Mouse (Mus musculus) midbrain, embryonic 10.5 days (tissue): ENCODE results near the gene Cnih3. TPM values are rescaled to one million over a fixed set of nuclear protein-coding genes. Genes with fewer than 3 reads are reported as not detected.

Experiments used
- DNase-seq: peaks from one replicate; pipeline ENCODE4 v3.0.0-alpha.2; 2017; ENCODE audit warnings: low spot score
- H3K27ac ChIP-seq: fragments of 300-500 bp; sonication (generic); replicated peaks from 2 replicates; pipeline ENCODE4 v1.5.1; 2016; ENCODE audit warnings: mild to moderate bottlenecking
- H3K27me3 ChIP-seq: fragments of 300-500 bp; sonication (generic); 2 replicates; pipeline ENCODE4 v1.6.1; 2016; ENCODE audit warnings: low read depth, mild to moderate bottlenecking; ENCODE audit not compliant: poor library complexity, severe bottlenecking
- H3K36me3 ChIP-seq: fragments of 300-500 bp; sonication (generic); 2 replicates; pipeline ENCODE4 v1.6.1; 2016; ENCODE audit warnings: mild to moderate bottlenecking, moderate library complexity
- H3K4me1 ChIP-seq: fragments of 300-500 bp; sonication (generic); 2 replicates; pipeline ENCODE4 v1.6.1; 2016
- H3K4me3 ChIP-seq: fragments of 300-500 bp; sonication (generic); 2 replicates; pipeline ENCODE4 v1.5.1; 2016; ENCODE audit warnings: mild to moderate bottlenecking, moderate library complexity
- H3K9me3 ChIP-seq: fragments of 300-500 bp; sonication (generic); replicated peaks from 2 replicates; pipeline ENCODE4 v1.6.1; 2016; ENCODE audit warnings: mild to moderate bottlenecking
- WGBS: fragments of 180-500 bp; shearing (Covaris S2); methylation state at CpG from one replicate; pipeline ENCODE4 v1.1.7; 2016; 5-methylcytosine and 5-hydroxymethylcytosine counted together
- polyA plus RNA-seq: library from polyadenylated mRNA; unstranded; fragments of >200 nt; fragmentation: Nextera tagmentation; extraction: Ambion mirVana; gene quantifications from 2 replicates; pipeline ENCODE4 v1.2.1, GENCODE M21; 2016

Gene Cnih3
- polyA plus RNA-seq = 0.60 and 1.1 TPM in 2 replicates

- peak within 1 kb of the TSS; percentile 61 for H3K4me3 ChIP-seq
- under 1% methylated on average over 78 of the region's 78 CpGs for WGBS
- H3K27me3 ChIP-seq = peaks cover 76% of the 10 kb centered on the region
- peak within 1 kb of the TSS; percentile 84 for H3K27ac ChIP-seq
- H3K36me3 ChIP-seq = no peaks in the 10 kb centered on the region
- peaks cover 25% of the 10 kb centered on the region for H3K4me1 ChIP-seq
- no peaks in the 10 kb centered on the region for H3K9me3 ChIP-seq
- DNase-seq = peak; percentile 78
These were observed at the start of gene Cnih3 for GRCm38 (mm10) chr1:181352367-181353199. Gene Cnih3, plus strand, starts transcription at chr1:181352628.

GRCm38 (mm10) chr1:181307981-181308380 lies 44.4 kb upstream of the Cnih3 start:
- Histone ChIP-seq H3K36me3 (no peaks in the 10 kb centered on the region), H3K27me3 (no peaks in the 10 kb centered on the region), H3K4me3 (no peak overlapping the region), H3K9me3 (no peaks in the 10 kb centered on the region), H3K4me1 (no peaks in the 10 kb centered on the region), H3K27ac (no peak overlapping the region)
- WGBS = 77% methylated on average over 3 of the region's 3 CpGs
- DNase-seq = no peak

GRCm38 (mm10) chr1:181310712-181311111 lies 41.7 kb upstream of the Cnih3 start:
- Histone ChIP-seq H3K36me3 (no peaks in the 10 kb centered on the region), H3K4me3 (no peak overlapping the region), H3K4me1 (no peaks in the 10 kb centered on the region), H3K9me3 (no peaks in the 10 kb centered on the region), H3K27ac (no peak overlapping the region), H3K27me3 (no peaks in the 10 kb centered on the region)
- 93% methylated on average over 5 of the region's 5 CpGs for WGBS
- DNase-seq = no peak

GRCm38 (mm10) chr1:181312115-181313045 lies 40.0 kb upstream of the Cnih3 start:
- Histone ChIP-seq H3K27ac (no peak overlapping the region), H3K9me3 (no peaks in the 10 kb centered on the region), H3K4me3 (no peak overlapping the region), H3K27me3 (no peaks in the 10 kb centered on the region), H3K36me3 (no peaks in the 10 kb centered on the region), H3K4me1 (no peaks in the 10 kb centered on the region)
- WGBS = 90% methylated on average over 15 of the region's 15 CpGs
- DNase-seq = no peak

GRCm38 (mm10) chr1:181313046-181313415 lies 39.4 kb upstream of the Cnih3 start:
- DNase-seq = no peak
- WGBS = 86% methylated on average over 8 of the region's 8 CpGs
- no peaks in the 10 kb centered on the region for H3K27me3 ChIP-seq
- H3K4me1 ChIP-seq = no peaks in the 10 kb centered on the region
- no peak overlapping the region for H3K27ac ChIP-seq
- no peak overlapping the region for H3K4me3 ChIP-seq
- no peaks in the 10 kb centered on the region for H3K9me3 ChIP-seq
- no peaks in the 10 kb centered on the region for H3K36me3 ChIP-seq

- H3K27ac ChIP-seq = no peak overlapping the region
- no peak for DNase-seq
- H3K4me1 ChIP-seq = no peaks in the 10 kb centered on the region
- 90% methylated on average over 10 of the region's 10 CpGs for WGBS
- H3K27me3 ChIP-seq = no peaks in the 10 kb centered on the region
- no peaks in the 10 kb centered on the region for H3K9me3 ChIP-seq
- H3K4me3 ChIP-seq = no peak overlapping the region
- no peaks in the 10 kb centered on the region for H3K36me3 ChIP-seq
These were observed 38.1 kb upstream of the Cnih3 start for GRCm38 (mm10) chr1:181314301-181314700.

GRCm38 (mm10) chr1:181315350-181315749 lies 37.1 kb upstream of the Cnih3 start:
- H3K4me1 ChIP-seq = no peaks in the 10 kb centered on the region
- no peaks in the 10 kb centered on the region for H3K27me3 ChIP-seq
- no peaks in the 10 kb centered on the region for H3K9me3 ChIP-seq
- no peak for DNase-seq
- H3K4me3 ChIP-seq = no peak overlapping the region
- no peaks in the 10 kb centered on the region for H3K36me3 ChIP-seq
- H3K27ac ChIP-seq = no peak overlapping the region
- 90% methylated on average over 3 of the region's 3 CpGs for WGBS

- WGBS = 87% methylated on average over 5 of the region's 5 CpGs
- no peak overlapping the region for H3K4me3 ChIP-seq
- no peaks in the 10 kb centered on the region for H3K4me1 ChIP-seq
- no peaks in the 10 kb centered on the region for H3K27me3 ChIP-seq
- H3K9me3 ChIP-seq = no peaks in the 10 kb centered on the region
- no peak for DNase-seq
- no peak overlapping the region for H3K27ac ChIP-seq
- H3K36me3 ChIP-seq = no peaks in the 10 kb centered on the region
These were observed 35.9 kb upstream of the Cnih3 start for GRCm38 (mm10) chr1:181316571-181316970.

- 80% methylated on average over 6 of the region's 6 CpGs for WGBS
These were observed 33.0 kb upstream of the Cnih3 start for GRCm38 (mm10) chr1:181319466-181319865.

GRCm38 (mm10) chr1:181321149-181321548 lies 31.3 kb upstream of the Cnih3 start:
- DNase-seq = no peak
- H3K36me3 ChIP-seq = no peaks in the 10 kb centered on the region
- 94% methylated on average over 5 of the region's 5 CpGs for WGBS
- H3K27me3 ChIP-seq = no peaks in the 10 kb centered on the region
- H3K9me3 ChIP-seq = 0 out of 2 replicates have a peak, but pooled peaks cover 3% of the 10 kb centered on the region
- H3K4me3 ChIP-seq = no peak overlapping the region
- H3K27ac ChIP-seq = no peak overlapping the region
- no peaks in the 10 kb centered on the region for H3K4me1 ChIP-seq

More at GRCm38 (mm10) chr1:181319466-181319865, 33.0 kb upstream of the Cnih3 start:
- Histone ChIP-seq H3K4me3 (no peak overlapping the region), H3K4me1 (no peaks in the 10 kb centered on the region), H3K9me3 (0 out of 2 replicates have a peak, but pooled peaks cover 3% of the 10 kb centered on the region), H3K36me3 (no peaks in the 10 kb centered on the region), H3K27me3 (no peaks in the 10 kb centered on the region), H3K27ac (no peak overlapping the region)
- no peak for DNase-seq

GRCm38 (mm10) chr1:181323134-181323533 lies 29.3 kb upstream of the Cnih3 start:
- H3K4me3 ChIP-seq = no peak overlapping the region
- H3K9me3 ChIP-seq = 0 out of 2 replicates have a peak, but pooled peaks cover 3% of the 10 kb centered on the region
- H3K27me3 ChIP-seq = no peaks in the 10 kb centered on the region
- no peaks in the 10 kb centered on the region for H3K36me3 ChIP-seq
- no peaks in the 10 kb centered on the region for H3K4me1 ChIP-seq
- no peak overlapping the region for H3K27ac ChIP-seq
- WGBS = 90% methylated on average over 3 of the region's 3 CpGs
- no peak for DNase-seq

- Histone ChIP-seq H3K27me3 (no peaks in the 10 kb centered on the region), H3K9me3 (no peaks in the 10 kb centered on the region), H3K4me3 (no peak overlapping the region), H3K27ac (no peak overlapping the region), H3K36me3 (no peaks in the 10 kb centered on the region), H3K4me1 (no peaks in the 10 kb centered on the region)
- WGBS = 94% methylated on average over 5 of the region's 5 CpGs
- DNase-seq = no peak
These were observed 25.3 kb upstream of the Cnih3 start for GRCm38 (mm10) chr1:181327137-181327536.
